Mouse (Mus musculus) neural tube, embryonic 14.5 days (tissue): ENCODE results near the gene Stard3. TPM values are rescaled to one million over a fixed set of nuclear protein-coding genes. Genes with fewer than 3 reads are reported as not detected.

Source experiments
- ATAC-seq: fragments of 200-750 bp; cut with Nextera tagmentation; 2 replicates; pipeline ENCODE4 v1.8.0; 2017; ENCODE audit warnings: low read depth, mild to moderate bottlenecking, moderate TSS enrichment, moderate library complexity
- H3K27ac ChIP-seq: fragments of 300-500 bp; sonication (generic); 2 replicates; pipeline ENCODE4 v1.5.1; 2014; ENCODE audit warnings: low read depth, mild to moderate bottlenecking, control low read depth, low read length, moderate library complexity, mixed read lengths
- H3K27me3 ChIP-seq: fragments of 300-500 bp; sonication (generic); 2 replicates; pipeline ENCODE4 v1.6.1; 2014; ENCODE audit warnings: low read length; ENCODE audit not compliant: control insufficient read depth, insufficient read depth
- H3K36me3 ChIP-seq: fragments of 300-500 bp; sonication (generic); 2 replicates; pipeline ENCODE4 v1.6.1; 2014; ENCODE audit warnings: low read length, mixed read lengths; ENCODE audit not compliant: control insufficient read depth, insufficient read depth
- H3K4me1 ChIP-seq: fragments of 300-500 bp; sonication (generic); 2 replicates; pipeline ENCODE4 v1.6.1; 2014; ENCODE audit warnings: low read length; ENCODE audit not compliant: control insufficient read depth, insufficient read depth
- H3K4me2 ChIP-seq: fragments of 300-500 bp; sonication (generic); 2 replicates; pipeline ENCODE4 v1.6.1; 2014; ENCODE audit warnings: mild to moderate bottlenecking, low read depth, low read length, control low read depth
- H3K4me3 ChIP-seq: fragments of 300-500 bp; sonication (generic); 2 replicates; pipeline ENCODE4 v1.5.1; 2014; ENCODE audit warnings: low read depth, low read length, control low read depth, mixed read lengths
- H3K9ac ChIP-seq: fragments of 300-500 bp; sonication (generic); replicated peaks from 2 replicates; pipeline ENCODE4 v1.6.1; 2014; ENCODE audit warnings: low read depth, mild to moderate bottlenecking, control low read depth, low read length, mixed read lengths
- H3K9me3 ChIP-seq: fragments of 300-500 bp; sonication (generic); 2 replicates; pipeline ENCODE4 v1.6.1; 2016; ENCODE audit warnings: low read length; ENCODE audit not compliant: control insufficient read depth
- WGBS: fragments of 180-500 bp; shearing (Covaris S2); extraction: QIAGEN DNeasy Blood & Tissue Kit; methylation state at CpG from one replicate; pipeline ENCODE4 v1.1.7; 2014; 5-methylcytosine and 5-hydroxymethylcytosine counted together
- polyA plus RNA-seq: library from polyadenylated mRNA; unstranded; fragments of >200 nt; fragmentation: Nextera tagmentation; extraction: Ambion mirVana; gene quantifications from 2 replicates; pipeline ENCODE4 v1.2.1, GENCODE M21; 2014

The Stard3 gene
- polyA plus RNA-seq, 1 experiment from 2014 or later: 28.0 TPM

- Histone ChIP-seq H3K27ac (no peak overlapping the region), H3K4me1 (no peaks in the 10 kb centered on the region), H3K4me3 (no peak overlapping the region), H3K9ac (no peak overlapping the region), H3K9me3 (no peaks in the 10 kb centered on the region), H3K4me2 (no peak overlapping the region), H3K36me3 (peaks cover 7% of the 10 kb centered on the region; the same call in 1 of the 2 replicates), H3K27me3 (peaks cover 12% of the 10 kb centered on the region; the same call in 1 of the 2 replicates)
- 65% methylated on average over 8 of the region's 8 CpGs for WGBS
- no peak for ATAC-seq
Observed at GRCm38 (mm10) chr11:98384721-98385637, 26.8 kb downstream of the Stard3 start.

DNA sequence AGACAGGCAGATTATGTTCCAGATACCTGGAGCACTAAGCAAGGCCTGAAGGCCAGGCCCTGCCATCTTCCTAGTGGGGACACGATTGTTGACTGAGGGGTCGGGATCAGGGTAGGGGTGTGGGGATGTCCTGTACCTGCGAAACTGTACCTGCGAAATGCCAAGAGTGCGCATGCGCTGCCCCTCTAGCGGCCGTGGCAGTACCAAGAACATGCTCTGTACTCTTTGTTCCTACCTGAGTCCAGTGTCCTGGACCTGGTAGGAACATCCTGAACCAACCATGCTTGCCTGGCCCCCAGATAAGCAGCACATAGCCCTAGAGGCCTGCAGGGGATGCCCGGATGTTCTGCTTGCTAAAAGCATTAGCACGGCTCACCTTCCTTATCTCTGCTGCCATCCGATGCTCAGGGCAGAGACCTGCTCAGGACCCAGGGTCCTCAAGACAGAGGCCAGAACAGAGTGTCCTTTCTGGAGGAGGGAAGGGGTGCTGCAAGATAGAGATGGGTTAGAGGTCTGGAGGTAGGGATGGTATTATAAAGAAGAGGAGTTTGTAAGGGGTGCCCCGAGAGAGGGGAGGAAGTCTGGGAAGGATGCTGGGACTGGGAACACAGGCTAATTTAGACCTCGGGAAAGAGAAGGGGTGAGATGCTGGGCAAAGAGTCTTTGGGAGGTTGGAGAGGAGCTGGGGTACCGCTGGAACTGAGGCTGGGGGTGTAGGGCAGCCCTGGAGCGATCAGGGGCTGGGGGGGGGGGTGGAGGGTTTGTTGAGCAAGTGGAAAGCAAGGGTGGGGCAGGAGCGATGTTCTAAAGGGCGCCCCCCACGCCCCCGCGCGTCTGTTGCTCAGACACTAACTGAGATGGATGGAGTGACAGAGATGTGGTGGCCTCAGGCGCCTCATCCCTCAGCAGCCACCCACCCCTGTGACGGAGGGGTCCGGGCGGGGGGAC, 27.7 kb downstream of the Stard3 start, which contains the start of gene Pnmt:
TSS of gene Pnmt (plus strand) at position 813 of the 948 bp plus-strand sequence.
- ATAC-seq: no peak
- WGBS: 55% methylated on average over 25 of the region's 25 CpGs
- H3K4me2 ChIP-seq: no peak within 1 kb of the TSS
- no peak within 1 kb of the TSS for H3K27ac ChIP-seq
- no peaks in the 10 kb centered on the region for H3K9me3 ChIP-seq
- H3K4me3 ChIP-seq: no peak within 1 kb of the TSS
- no peaks in the 10 kb centered on the region for H3K36me3 ChIP-seq
- peaks cover 12% of the 10 kb centered on the region; the same call in 1 of the 2 replicates for H3K27me3 ChIP-seq
- no peak within 1 kb of the TSS for H3K9ac ChIP-seq
- H3K4me1 ChIP-seq: no peaks in the 10 kb centered on the region

GRCm38 (mm10) chr11:98386596-98386995, 28.4 kb downstream of the Stard3 start:
- WGBS: 21% methylated on average over 23 of the region's 24 CpGs
- H3K27me3 ChIP-seq: peaks cover 12% of the 10 kb centered on the region; the same call in 1 of the 2 replicates
- no peak overlapping the region for H3K27ac ChIP-seq
- no peak overlapping the region for H3K4me2 ChIP-seq
- H3K4me1 ChIP-seq: no peaks in the 10 kb centered on the region
- no peaks in the 10 kb centered on the region for H3K36me3 ChIP-seq
- no peak overlapping the region for H3K9ac ChIP-seq
- H3K4me3 ChIP-seq: no peak overlapping the region
- ATAC-seq: no peak
- no peaks in the 10 kb centered on the region for H3K9me3 ChIP-seq

GRCm38 (mm10) chr11:98387056-98387577, 28.9 kb downstream of the Stard3 start:
- 57% methylated on average over 14 of the region's 14 CpGs for WGBS
- Histone ChIP-seq H3K4me1 (no peaks in the 10 kb centered on the region), H3K4me3 (no peak overlapping the region), H3K27ac (no peak overlapping the region), H3K36me3 (no peaks in the 10 kb centered on the region), H3K9me3 (no peaks in the 10 kb centered on the region), H3K27me3 (peaks cover 12% of the 10 kb centered on the region; the same call in 1 of the 2 replicates), H3K9ac (no peak overlapping the region), H3K4me2 (no peak overlapping the region)
- no peak for ATAC-seq

GRCm38 (mm10) chr11:98388282-98388681, 30.1 kb downstream of the Stard3 start:
- no peak overlapping the region for H3K9ac ChIP-seq
- no peaks in the 10 kb centered on the region for H3K4me1 ChIP-seq
- H3K27me3 ChIP-seq: peaks cover 12% of the 10 kb centered on the region; the same call in 1 of the 2 replicates
- ATAC-seq: no peak
- no peaks in the 10 kb centered on the region for H3K9me3 ChIP-seq
- 84% methylated on average over 10 of the region's 10 CpGs for WGBS
- no peak overlapping the region for H3K4me2 ChIP-seq
- H3K4me3 ChIP-seq: no peak overlapping the region
- no peaks in the 10 kb centered on the region for H3K36me3 ChIP-seq
- H3K27ac ChIP-seq: no peak overlapping the region

GRCm38 (mm10) chr11:98389221-98389780, 31.1 kb downstream of the Stard3 start:
- Histone ChIP-seq H3K4me2 (no peak overlapping the region), H3K9me3 (no peaks in the 10 kb centered on the region), H3K36me3 (no peaks in the 10 kb centered on the region), H3K4me1 (no peaks in the 10 kb centered on the region), H3K4me3 (no peak overlapping the region), H3K9ac (no peak overlapping the region), H3K27ac (no peak overlapping the region), H3K27me3 (peaks cover 12% of the 10 kb centered on the region; the same call in 1 of the 2 replicates)
- 30% methylated on average over 9 of the region's 9 CpGs for WGBS
- ATAC-seq: no peak

DNA sequence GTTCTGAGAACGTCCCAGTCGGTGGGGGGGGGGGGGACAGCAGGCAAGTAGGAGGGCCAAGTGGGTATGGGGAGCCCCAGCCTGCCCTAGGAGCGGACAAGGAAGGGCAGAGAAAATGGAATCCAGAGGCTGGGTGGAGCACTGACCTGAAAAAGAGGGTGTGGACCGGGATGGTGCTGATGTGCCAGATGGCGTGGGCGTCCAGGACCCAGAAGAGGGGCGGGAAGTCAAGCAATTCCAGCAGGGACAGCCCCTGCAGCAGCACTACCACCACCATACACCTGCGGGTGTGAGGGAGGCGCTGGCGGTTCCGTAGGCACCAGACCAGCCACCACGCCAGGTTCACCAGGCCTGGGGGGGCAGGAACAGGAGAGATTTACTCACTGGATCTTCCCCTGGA, 32.0 kb downstream of the Stard3 start:
- Histone ChIP-seq H3K4me3 (no peak overlapping the region), H3K27me3 (peaks cover 12% of the 10 kb centered on the region; the same call in 1 of the 2 replicates), H3K9me3 (no peaks in the 10 kb centered on the region), H3K4me2 (no peak overlapping the region), H3K9ac (no peak overlapping the region), H3K27ac (no peak overlapping the region), H3K36me3 (no peaks in the 10 kb centered on the region), H3K4me1 (no peaks in the 10 kb centered on the region)
- no peak for ATAC-seq
- 78% methylated on average over 12 of the region's 12 CpGs for WGBS

DNA sequence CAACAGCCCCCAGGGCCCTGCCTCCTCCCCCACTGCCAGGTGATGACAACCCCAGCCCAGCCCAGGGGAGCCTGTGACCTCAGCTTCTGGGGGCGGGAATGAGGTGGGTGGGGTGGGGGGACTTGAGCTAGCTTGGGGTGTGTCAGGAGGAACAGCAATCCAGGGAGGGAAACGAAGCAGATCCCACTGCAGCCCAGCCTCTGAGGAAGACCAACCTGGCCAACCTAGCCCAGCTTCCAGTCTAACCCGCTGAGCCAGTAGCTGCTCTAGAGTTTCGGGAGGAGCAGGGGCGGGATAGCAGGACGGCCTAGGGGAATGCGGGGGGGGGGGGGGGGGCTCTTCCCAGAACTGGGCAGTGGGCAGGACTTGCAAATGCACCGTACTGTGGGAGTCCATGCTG, 33.9 kb downstream of the Stard3 start:
- no peak for ATAC-seq
- Histone ChIP-seq H3K4me3 (no peak overlapping the region), H3K4me2 (no peak overlapping the region), H3K36me3 (no peaks in the 10 kb centered on the region), H3K27me3 (peaks cover 12% of the 10 kb centered on the region; the same call in 1 of the 2 replicates), H3K9me3 (no peaks in the 10 kb centered on the region), H3K27ac (no peak overlapping the region), H3K4me1 (no peaks in the 10 kb centered on the region), H3K9ac (no peak overlapping the region)
- WGBS: 20% methylated on average over 7 of the region's 8 CpGs
